Mouse (Mus musculus): Measurements from ENCODE around the gene Rfx4. TPM values are rescaled to one million over a fixed set of nuclear protein-coding genes. Genes with fewer than 3 reads are reported as not detected.

The Rfx4 gene
- total RNA-seq, 2 experiments from 2014 or later, result 0.10 TPM

DNA sequence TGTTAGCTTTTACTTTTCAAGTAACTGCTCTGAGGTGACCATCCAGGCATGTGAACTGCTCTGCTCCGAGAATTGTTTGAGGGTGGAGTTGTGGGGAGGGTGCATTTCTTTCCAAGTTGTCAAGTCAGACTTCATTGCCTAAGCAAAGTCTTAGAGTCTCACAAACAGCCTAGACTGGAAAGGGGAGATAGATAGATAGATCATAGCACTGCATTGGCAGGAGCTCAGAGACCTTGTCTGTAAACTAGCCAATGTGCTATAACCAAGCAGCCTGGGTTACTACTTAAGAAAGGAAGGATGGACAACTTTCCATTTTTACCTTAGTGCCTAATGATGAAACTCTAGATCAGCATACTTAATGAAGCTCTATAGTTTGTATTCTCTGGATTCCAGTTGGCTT lies 184.5 kb downstream of the Rfx4 start:
- intact Hi-C loops (cut with DNase I), result no loop called here
- DNase-seq, result no peak

DNA sequence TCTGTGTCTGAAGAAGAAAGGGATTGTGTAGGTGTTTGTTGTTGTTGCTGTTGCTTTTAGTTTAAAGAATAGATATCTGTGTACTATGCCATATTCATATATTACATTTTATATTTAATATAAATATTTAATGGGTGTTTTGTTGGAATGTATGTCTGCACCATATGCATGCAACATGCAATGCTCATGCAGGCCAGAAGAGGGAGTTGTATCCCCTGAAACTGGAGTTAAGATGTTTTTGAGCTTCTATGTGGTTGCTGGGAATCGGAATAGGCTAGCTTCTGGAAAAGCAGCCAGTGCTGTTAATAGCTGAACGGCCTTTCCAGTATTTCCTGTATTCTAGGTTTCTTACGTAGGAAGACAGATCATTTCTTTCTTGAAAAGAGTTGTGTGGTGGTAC lies 189.8 kb downstream of the Rfx4 start:
- DNase-seq, result no peak
- intact Hi-C loops (cut with DNase I), result no loop called here

- DNase-seq, result no peak
- intact Hi-C loops (cut with DNase I), result no loop called here
Observed at GRCm38 (mm10) chr10:84948970-84949683, 193.3 kb downstream of the Rfx4 start.

- intact Hi-C loops (cut with DNase I), result no loop called here
Observed at GRCm38 (mm10) chr10:84949684-84950010, 193.8 kb downstream of the Rfx4 start.

GRCm38 (mm10) chr10:84950384-84950783 lies 194.5 kb downstream of the Rfx4 start:
- DNase-seq, result no peak
- intact Hi-C loops (cut with DNase I), result no loop called here

More at GRCm38 (mm10) chr10:84949684-84950010, 193.8 kb downstream of the Rfx4 start:
- no peak for DNase-seq

DNA sequence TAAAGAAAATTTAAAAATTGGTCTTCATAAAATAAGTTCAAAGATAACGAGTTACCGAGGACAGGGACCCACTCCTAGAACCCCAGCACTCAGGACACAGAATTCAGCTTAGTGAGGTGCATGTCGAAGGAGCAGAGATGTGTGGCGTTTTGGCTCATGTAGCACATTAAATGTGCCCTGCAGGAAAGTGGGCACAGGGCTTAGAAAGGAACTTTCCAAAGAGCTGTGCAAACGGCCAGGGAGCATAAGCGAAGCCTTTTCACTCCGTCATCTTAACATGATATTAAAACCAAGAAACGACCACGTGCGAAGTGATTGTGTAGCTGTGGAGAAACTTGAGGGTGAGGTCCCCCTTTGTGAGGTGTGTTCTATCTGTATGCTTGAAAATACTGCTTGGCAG lies 198.4 kb downstream of the Rfx4 start:
- no peak for DNase-seq
- intact Hi-C loops (cut with DNase I), result no loop called here

Other genes starting within 250 kb of the Rfx4 start
- 10 to 100 TPM; 74.8 to 86.4 TPM for gene Ckap4, start 222.0 kb upstream of the Rfx4 start, total RNA-seq (2021)
- 10 to 100 TPM; 74.1 to 78.3 TPM for gene Tcp11l2, start 179.4 kb upstream of the Rfx4 start, total RNA-seq (2021)
- gene Polr3b, start 133.8 kb upstream of the Rfx4 start, total RNA-seq (2021), result 10 to 100 TPM; 11.0 to 12.7 TPM
- gene Ric8b, start 161.6 kb downstream of the Rfx4 start, total RNA-seq (2021), result 10 to 100 TPM; 22.3 to 26.9 TPM